ENCODE assay signal across 8 mouse cellular contexts in the genomic region with DNA sequence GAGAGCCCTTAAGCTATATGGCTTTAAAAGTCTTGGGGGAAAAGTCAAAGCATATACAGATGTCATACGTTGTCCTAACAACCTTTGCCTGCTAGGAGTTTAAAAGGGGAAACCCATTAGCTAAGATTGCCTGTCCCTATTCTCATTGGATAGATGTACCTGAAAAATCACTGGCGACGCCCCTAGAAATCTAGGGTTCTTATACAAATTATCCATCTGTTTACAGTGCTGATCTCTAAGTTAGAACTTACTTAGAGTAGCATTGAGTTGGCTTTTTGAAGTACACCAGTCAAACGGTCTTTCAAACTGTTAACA. TPM values are rescaled to one million over a fixed set of nuclear protein-coding genes. Genes with fewer than 3 reads are reported as not detected.
A peak's percentile ranks its signal among the peaks of the same experiment; 100 is the strongest.
DNase-seq lines count a peak whose midpoint lies in the region; ATAC-seq and TF ChIP-seq lines count a peak whose summit lies in the region.

No protein-coding gene starts in this region.

- H3K27me3 ChIP-seq in heart, embryonic 16.5 days (ENCODE audit: control insufficient read depth, insufficient read depth, low read length): no peaks in the 10 kb centered on the region
- H3K27me3 ChIP-seq in G1E (ENCODE audit: insufficient read depth, low read length): peaks cover 18% of the 10 kb centered on the region
- no peaks in the 10 kb centered on the region for H3K27me3 ChIP-seq in hindbrain, embryonic 13.5 days
- no peaks in the 10 kb centered on the region for H3K27me3 ChIP-seq in midbrain, embryonic 13.5 days

- peak overlapping the region; percentile 98 for H3K4me3 ChIP-seq in heart, embryonic 16.5 days (ENCODE audit: low read length)
- H3K4me3 ChIP-seq in G1E (ENCODE audit: low read depth, low read length): peak overlapping the region; percentile 91; the same call in 1 of the 2 replicates
- peak overlapping the region; percentile 97 for H3K4me3 ChIP-seq in hindbrain, embryonic 13.5 days
- peak overlapping the region; percentile 87 for H3K4me3 ChIP-seq in midbrain, embryonic 13.5 days (replicated peaks)

- H3K36me3 ChIP-seq in heart, embryonic 16.5 days (ENCODE audit: control insufficient read depth, insufficient read depth): no peaks in the 10 kb centered on the region
- H3K36me3 ChIP-seq in G1E (replicated peaks): no peaks in the 10 kb centered on the region
- no peaks in the 10 kb centered on the region for H3K36me3 ChIP-seq in hindbrain, embryonic 13.5 days
- H3K36me3 ChIP-seq in midbrain, embryonic 13.5 days: no peaks in the 10 kb centered on the region

- peaks cover 35% of the 10 kb centered on the region for H3K4me1 ChIP-seq in heart, embryonic 16.5 days (ENCODE audit: control insufficient read depth, insufficient read depth, low read length)
- peaks cover 38% of the 10 kb centered on the region for H3K4me1 ChIP-seq in G1E (ENCODE audit: insufficient read depth, low read depth, low read length)
- H3K4me1 ChIP-seq in hindbrain, embryonic 13.5 days (replicated peaks): peaks cover 36% of the 10 kb centered on the region
- peaks cover 43% of the 10 kb centered on the region for H3K4me1 ChIP-seq in midbrain, embryonic 13.5 days (replicated peaks)

- WGBS in heart, embryonic 16.5 days: 7% methylated on average over 4 of the region's 4 CpGs
- 9% methylated on average over 4 of the region's 4 CpGs for WGBS in hindbrain, embryonic 13.5 days
- 5% methylated on average over 4 of the region's 4 CpGs for WGBS in midbrain, embryonic 13.5 days

- H3K4me2 ChIP-seq in heart, embryonic 16.5 days (ENCODE audit: low read depth, low read length): peak overlapping the region; percentile 81
- peak overlapping the region; percentile 78 for H3K4me2 ChIP-seq in hindbrain, embryonic 13.5 days
- peak overlapping the region; percentile 66 for H3K4me2 ChIP-seq in midbrain, embryonic 13.5 days (replicated peaks)

- H3K27ac ChIP-seq in heart, embryonic 16.5 days (ENCODE audit: low read length): peak overlapping the region; percentile 98
- H3K27ac ChIP-seq in hindbrain, embryonic 13.5 days: peak overlapping the region; percentile 100
- peak overlapping the region; percentile 100 for H3K27ac ChIP-seq in midbrain, embryonic 13.5 days

- DNase-seq in heart, adult 11 months: no peak
- DNase-seq in G1E (ENCODE audit: low spot score): peak; percentile 11
- no peak for DNase-seq in Muller cell, postnatal 12 days (ENCODE audit: inconsistent ontology term)
- DNase-seq in right cerebral cortex, postnatal 4 days: no peak
- DNase-seq in kidney, postnatal 10 days: no peak

- H3K9ac ChIP-seq in heart, embryonic 16.5 days (ENCODE audit: low read length): peak overlapping the region; percentile 100
- H3K9ac ChIP-seq in hindbrain, embryonic 13.5 days: peak overlapping the region; percentile 100
- H3K9ac ChIP-seq in midbrain, embryonic 13.5 days (replicated peaks): peak overlapping the region; percentile 98

- no peaks in the 10 kb centered on the region for H3K9me3 ChIP-seq in heart, embryonic 16.5 days (replicated peaks; ENCODE audit: control insufficient read depth, low read length)
- H3K9me3 ChIP-seq in G1E (replicated peaks): no peaks in the 10 kb centered on the region
- no peaks in the 10 kb centered on the region for H3K9me3 ChIP-seq in hindbrain, embryonic 13.5 days
- no peaks in the 10 kb centered on the region for H3K9me3 ChIP-seq in midbrain, embryonic 13.5 days

- no peak for ATAC-seq in heart, embryonic 16.5 days (replicated peaks; ENCODE audit: extremely low read depth, insufficient read depth, low FRiP score)
- ATAC-seq in G1E (ENCODE audit: extremely low read depth, insufficient number of reproducible peaks, low FRiP score, poor library complexity, severe bottlenecking): no peak
- ATAC-seq in hindbrain, embryonic 13.5 days (ENCODE audit: low FRiP score): no peak
- ATAC-seq in midbrain, embryonic 13.5 days: no peak

- TF ChIP-seq CTCF in G1E (IDR thresholded peaks at IDR 0.05; ENCODE audit: low read depth, low read length): no peak

RNA-seq across cellular contexts. Expression of a gene that starts 0.4 kb away (rescaled TPM):
- 116 and 117 TPM in 2 replicates for polyA plus RNA-seq in heart, embryonic 16.5 days (2015; fragmentation: Nextera tagmentation; extraction: Ambion mirVana)
- 90.0 and 93.1 TPM in 2 replicates for total RNA-seq in G1E (2014; fragmentation: Nextera tagmentation)
- total RNA-seq in G1E (2017): 71.2 and 76.9 TPM in 2 replicates
- 22.8 and 23.8 TPM in 2 replicates for polyA plus RNA-seq in G1E (2012)
- 142 and 145 TPM in 2 replicates for polyA plus RNA-seq in hindbrain, embryonic 13.5 days (2015; fragmentation: Nextera tagmentation; extraction: Ambion mirVana)
- polyA plus RNA-seq in midbrain, embryonic 13.5 days (2015; fragmentation: Nextera tagmentation; extraction: Ambion mirVana): 150 and 164 TPM in 2 replicates
